Mouse (Mus musculus) lung, postnatal 0 days (tissue): ENCODE measurements at regions not wholly inside any gene's neighbourhood (a gene's known extent, or its start where the extent isn't known, plus 50 kb on each side); places are given as distances from the start of the nearest gene placed in this dataset.
A peak's percentile ranks its signal among the peaks of the same experiment; 100 is the strongest.

Source experiments
- CTCF ChIP-seq: IDR thresholded peaks from 2 replicates; pipeline ENCODE4 v1.5.1; 2016; ENCODE audit warnings: antibody characterized with exemption, mild to moderate bottlenecking
- EP300 ChIP-seq: IDR thresholded peaks from 2 replicates; pipeline ENCODE4 v1.6.1; 2016; ENCODE audit warnings: antibody characterized with exemption, mild to moderate bottlenecking, control low read depth

- TF ChIP-seq EP300 (no peak; the same call in 1 of the 2 replicates), CTCF (peak; percentile 97)
These were observed 327.5 kb downstream of the Rapgef2 start for GRCm38 (mm10) chr3:78958781-78959180.
